Mouse (Mus musculus) kidney, embryonic 15.5 days (tissue): Measurements from ENCODE around the gene Tspan5. TPM values are rescaled to one million over a fixed set of nuclear protein-coding genes. Genes with fewer than 3 reads are reported as not detected.

Experiments
- ATAC-seq: fragments of 200-750 bp; cut with Nextera tagmentation; replicated peaks from 2 replicates; pipeline ENCODE4 v1.8.0; 2017; ENCODE audit warnings: moderate TSS enrichment; ENCODE audit not compliant: low FRiP score
- H3K27ac ChIP-seq: fragments of 300-500 bp; sonication (generic); 2 replicates; pipeline ENCODE4 v1.5.1; 2015; ENCODE audit warnings: mild to moderate bottlenecking, inconsistent platforms
- H3K27me3 ChIP-seq: fragments of 300-500 bp; sonication (generic); 2 replicates; pipeline ENCODE4 v1.6.1; 2015; ENCODE audit warnings: inconsistent platforms
- H3K36me3 ChIP-seq: fragments of 300-500 bp; sonication (generic); 2 replicates; pipeline ENCODE4 v1.6.1; 2015; ENCODE audit warnings: inconsistent platforms
- H3K4me1 ChIP-seq: fragments of 300-500 bp; sonication (generic); 2 replicates; pipeline ENCODE4 v1.6.1; 2015; ENCODE audit warnings: inconsistent platforms
- H3K4me2 ChIP-seq: fragments of 300-500 bp; sonication (generic); 2 replicates; pipeline ENCODE4 v1.6.1; 2015; ENCODE audit warnings: moderate library complexity, mild to moderate bottlenecking, inconsistent platforms
- H3K4me3 ChIP-seq: fragments of 300-500 bp; sonication (generic); replicated peaks from 2 replicates; pipeline ENCODE4 v1.5.1; 2015; ENCODE audit warnings: mild to moderate bottlenecking, inconsistent platforms
- H3K9ac ChIP-seq: fragments of 300-500 bp; sonication (generic); 2 replicates; pipeline ENCODE4 v1.6.1; 2015; ENCODE audit warnings: mild to moderate bottlenecking, inconsistent platforms
- H3K9me3 ChIP-seq: fragments of 300-500 bp; sonication (generic); replicated peaks from 2 replicates; pipeline ENCODE4 v1.6.1; 2016; ENCODE audit warnings: inconsistent platforms
- WGBS: fragments of 180-500 bp; shearing (Covaris S2); methylation state at CpG from one replicate; pipeline ENCODE4 v1.1.7; 2015; ENCODE audit warnings: mixed read lengths; 5-methylcytosine and 5-hydroxymethylcytosine counted together
- polyA plus RNA-seq: library from polyadenylated mRNA; unstranded; fragments of >200 nt; fragmentation: Nextera tagmentation; extraction: Ambion mirVana; gene quantifications from 2 replicates; pipeline ENCODE4 v1.2.1, GENCODE M21; 2015

The Tspan5 gene
- polyA plus RNA-seq, 1 experiment from 2014 or later, result 26.3 TPM

GRCm38 (mm10) chr3:138722152-138722551, 19.8 kb upstream of the Tspan5 start:
- Histone ChIP-seq H3K9me3 (no peaks in the 10 kb centered on the region), H3K27me3 (no peaks in the 10 kb centered on the region), H3K27ac (no peak overlapping the region), H3K9ac (no peak overlapping the region), H3K4me3 (no peak overlapping the region), H3K4me1 (no peaks in the 10 kb centered on the region), H3K4me2 (no peak overlapping the region), H3K36me3 (no peaks in the 10 kb centered on the region)
- ATAC-seq, result no peak
- WGBS, result 76% methylated on average over 5 of the region's 5 CpGs

GRCm38 (mm10) chr3:138727571-138727970, 14.4 kb upstream of the Tspan5 start:
- ATAC-seq, result no peak
- H3K27ac ChIP-seq, result no peak overlapping the region
- H3K9ac ChIP-seq, result no peak overlapping the region
- no peaks in the 10 kb centered on the region for H3K9me3 ChIP-seq
- H3K36me3 ChIP-seq, result no peaks in the 10 kb centered on the region
- H3K4me3 ChIP-seq, result no peak overlapping the region
- H3K4me1 ChIP-seq, result no peaks in the 10 kb centered on the region
- 88% methylated on average over 8 of the region's 8 CpGs for WGBS
- H3K27me3 ChIP-seq, result no peaks in the 10 kb centered on the region
- H3K4me2 ChIP-seq, result no peak overlapping the region

GRCm38 (mm10) chr3:138728840-138729239, 13.2 kb upstream of the Tspan5 start:
- H3K4me1 ChIP-seq, result no peaks in the 10 kb centered on the region
- H3K9ac ChIP-seq, result no peak overlapping the region
- no peak overlapping the region for H3K27ac ChIP-seq
- H3K27me3 ChIP-seq, result no peaks in the 10 kb centered on the region
- no peak overlapping the region for H3K4me2 ChIP-seq
- H3K9me3 ChIP-seq, result no peaks in the 10 kb centered on the region
- H3K36me3 ChIP-seq, result no peaks in the 10 kb centered on the region
- 70% methylated on average over 3 of the region's 3 CpGs for WGBS
- no peak overlapping the region for H3K4me3 ChIP-seq
- no peak for ATAC-seq

GRCm38 (mm10) chr3:138730812-138731211, 11.2 kb upstream of the Tspan5 start:
- no peaks in the 10 kb centered on the region for H3K4me1 ChIP-seq
- no peak overlapping the region for H3K4me2 ChIP-seq
- H3K9me3 ChIP-seq, result no peaks in the 10 kb centered on the region
- H3K4me3 ChIP-seq, result no peak overlapping the region
- H3K9ac ChIP-seq, result no peak overlapping the region
- H3K36me3 ChIP-seq, result no peaks in the 10 kb centered on the region
- ATAC-seq, result no peak
- H3K27me3 ChIP-seq, result no peaks in the 10 kb centered on the region
- no peak overlapping the region for H3K27ac ChIP-seq
- WGBS, result 68% methylated on average over 3 of the region's 3 CpGs

GRCm38 (mm10) chr3:138735760-138736159, 6.2 kb upstream of the Tspan5 start:
- Histone ChIP-seq H3K4me1 (no peaks in the 10 kb centered on the region), H3K27me3 (peaks cover 3% of the 10 kb centered on the region; the same call in 1 of the 2 replicates), H3K4me3 (no peak overlapping the region), H3K36me3 (no peaks in the 10 kb centered on the region), H3K9me3 (no peaks in the 10 kb centered on the region), H3K4me2 (no peak overlapping the region), H3K9ac (no peak overlapping the region), H3K27ac (no peak overlapping the region)
- whole genome bisulfite sequencing, result 88% methylated on average over 5 of the region's 5 CpGs
- ATAC-seq, result no peak

- no peak overlapping the region for H3K9ac ChIP-seq
- no peak overlapping the region for H3K27ac ChIP-seq
- WGBS, result 69% methylated on average over 4 of the region's 4 CpGs
- H3K4me2 ChIP-seq, result no peak overlapping the region
- peaks cover 17% of the 10 kb centered on the region for H3K4me1 ChIP-seq
- H3K36me3 ChIP-seq, result no peaks in the 10 kb centered on the region
- H3K4me3 ChIP-seq, result no peak overlapping the region
- no peaks in the 10 kb centered on the region for H3K9me3 ChIP-seq
- H3K27me3 ChIP-seq, result peaks cover 10% of the 10 kb centered on the region; the same call in 1 of the 2 replicates
- ATAC-seq, result no peak
These were observed 2.8 kb upstream of the Tspan5 start for GRCm38 (mm10) chr3:138739150-138739700.

GRCm38 (mm10) chr3:138740291-138740690, 1.7 kb upstream of the Tspan5 start:
- Histone ChIP-seq H3K4me1 (peaks cover 25% of the 10 kb centered on the region), H3K4me2 (no peak overlapping the region), H3K4me3 (no peak overlapping the region), H3K27ac (no peak overlapping the region), H3K9ac (no peak overlapping the region), H3K27me3 (peaks cover 10% of the 10 kb centered on the region; the same call in 1 of the 2 replicates), H3K9me3 (no peaks in the 10 kb centered on the region), H3K36me3 (no peaks in the 10 kb centered on the region)
- no peak for ATAC-seq
- WGBS, result 85% methylated on average over 3 of the region's 3 CpGs

GRCm38 (mm10) chr3:138740843-138741540, 1.0 kb upstream of the Tspan5 start:
- no peak overlapping the region for H3K9ac ChIP-seq
- WGBS, result 72% methylated on average over 8 of the region's 8 CpGs
- H3K4me1 ChIP-seq, result peaks cover 29% of the 10 kb centered on the region
- ATAC-seq, result no peak
- no peaks in the 10 kb centered on the region for H3K36me3 ChIP-seq
- peak overlapping the region; percentile 71; the same call in 1 of the 2 replicates for H3K4me3 ChIP-seq
- H3K27ac ChIP-seq, result no peak overlapping the region
- peaks cover 10% of the 10 kb centered on the region; the same call in 1 of the 2 replicates for H3K27me3 ChIP-seq
- no peaks in the 10 kb centered on the region for H3K9me3 ChIP-seq
- peak overlapping the region; percentile 90 for H3K4me2 ChIP-seq

GRCm38 (mm10) chr3:138742566-138742930, 553 bp downstream of the Tspan5 start:
- peak overlapping the region; percentile 71 for H3K4me3 ChIP-seq
- WGBS, result 0% methylated on average over 18 of the region's 23 CpGs
- H3K4me2 ChIP-seq, result peak overlapping the region; percentile 90
- H3K4me1 ChIP-seq, result peaks cover 37% of the 10 kb centered on the region
- no peaks in the 10 kb centered on the region for H3K36me3 ChIP-seq
- peaks cover 10% of the 10 kb centered on the region; the same call in 1 of the 2 replicates for H3K27me3 ChIP-seq
- peak overlapping the region; percentile 74 for H3K27ac ChIP-seq
- 0 out of 2 replicates have a peak, but pooled peaks have one; percentile 0 for ATAC-seq
- peak overlapping the region; percentile 65 for H3K9ac ChIP-seq
- H3K9me3 ChIP-seq, result no peaks in the 10 kb centered on the region

GRCm38 (mm10) chr3:138743061-138743671, 1.2 kb downstream of the Tspan5 start:
- ATAC-seq, result peak; percentile 75
- no peaks in the 10 kb centered on the region for H3K36me3 ChIP-seq
- H3K27me3 ChIP-seq, result peaks cover 10% of the 10 kb centered on the region; the same call in 1 of the 2 replicates
- H3K9ac ChIP-seq, result peak overlapping the region; percentile 65
- peak overlapping the region; percentile 74 for H3K27ac ChIP-seq
- H3K9me3 ChIP-seq, result no peaks in the 10 kb centered on the region
- peak overlapping the region; percentile 90 for H3K4me2 ChIP-seq
- WGBS, result under 1% methylated on average over 33 of the region's 33 CpGs
- peak overlapping the region; percentile 71 for H3K4me3 ChIP-seq
- H3K4me1 ChIP-seq, result peaks cover 37% of the 10 kb centered on the region

- ATAC-seq, result no peak; the same call in 1 of the 2 replicates
- Histone ChIP-seq H3K9me3 (no peaks in the 10 kb centered on the region), H3K27ac (peak overlapping the region; percentile 74; the same call in 1 of the 2 replicates), H3K9ac (0 out of 2 replicates have a peak overlapping the region, but pooled peaks have one; percentile 65), H3K27me3 (peaks cover 10% of the 10 kb centered on the region; the same call in 1 of the 2 replicates), H3K4me1 (peaks cover 37% of the 10 kb centered on the region), H3K4me3 (peak overlapping the region; percentile 71), H3K36me3 (no peaks in the 10 kb centered on the region), H3K4me2 (peak overlapping the region; percentile 90)
- WGBS, result 22% methylated on average over 8 of the region's 8 CpGs
These were observed 2.2 kb downstream of the Tspan5 start for GRCm38 (mm10) chr3:138744030-138744774.
